ENCODE assay signal across 11 mouse cellular contexts in genomic region chr2:19263375-19263774, GRCm38 (mm10).
DNase-seq lines count a peak whose midpoint lies in the region; ATAC-seq and TF ChIP-seq lines count a peak whose summit lies in the region.
"Had no signal": no experiment of that assay in that cellular context is flagged by ENCODE, and none has a peak within 500 bp of the region (broad histone marks: within the 10 kb centered on the region; RNA-seq: fewer than 3 reads in every experiment).

No protein-coding gene starts in this region.

- no peaks in the 10 kb centered on the region for H3K27me3 ChIP-seq in heart, embryonic 11.5 days (ENCODE audit: control insufficient read depth, insufficient read depth, low read length)
- no peaks in the 10 kb centered on the region for H3K27me3 ChIP-seq in liver, embryonic 14.5 days (ENCODE audit: control insufficient read depth, insufficient read depth, low read length)
- H3K27me3 ChIP-seq in liver, embryonic 12.5 days (replicated peaks): no peaks in the 10 kb centered on the region
- H3K27me3 ChIP-seq in ES-Bruce4 (ENCODE audit: control insufficient read depth, insufficient read depth, low read length, poor library complexity, severe bottlenecking): no peaks in the 10 kb centered on the region; the same call in 1 of the 2 replicates
- H3K27me3 ChIP-seq: liver, embryonic 15.5 days; neural tube, embryonic 13.5 days had no signal

- H3K9me3 ChIP-seq in heart, embryonic 11.5 days (replicated peaks; ENCODE audit: control insufficient read depth, low read length): no peaks in the 10 kb centered on the region
- H3K9me3 ChIP-seq in liver, embryonic 14.5 days (ENCODE audit: control insufficient read depth, low read length): no peaks in the 10 kb centered on the region
- H3K9me3 ChIP-seq in liver, embryonic 12.5 days (replicated peaks): no peaks in the 10 kb centered on the region
- H3K9me3 ChIP-seq in ES-Bruce4 (replicated peaks; ENCODE audit: control insufficient read depth, insufficient read depth, low read length, poor library complexity, severe bottlenecking): no peaks in the 10 kb centered on the region
- H3K9me3 ChIP-seq: liver, embryonic 15.5 days; neural tube, embryonic 13.5 days had no signal

- WGBS in heart, embryonic 11.5 days (ENCODE audit: insufficient replicate concordance): 42% methylated on average over 5 of the region's 5 CpGs
- 36% methylated on average over 5 of the region's 5 CpGs for WGBS in liver, embryonic 14.5 days (ENCODE audit: insufficient replicate concordance)
- WGBS in liver, embryonic 12.5 days (ENCODE audit: insufficient replicate concordance): 46% methylated on average over 5 of the region's 5 CpGs

- no peak for TF ChIP-seq POLR2A in ES-Bruce4 (IDR thresholded peaks at IDR 0.05; ENCODE audit: insufficient read depth, low read length)

- H3K27ac ChIP-seq in heart, embryonic 11.5 days (ENCODE audit: low read depth, low read length): no peak overlapping the region
- H3K27ac ChIP-seq in liver, embryonic 14.5 days: no peak overlapping the region
- H3K27ac ChIP-seq in liver, embryonic 12.5 days: no peak overlapping the region
- no peak overlapping the region for H3K27ac ChIP-seq in ES-Bruce4 (ENCODE audit: insufficient read depth, low read length)
- H3K27ac ChIP-seq: liver, embryonic 15.5 days; neural tube, embryonic 13.5 days had no signal

- peak; percentile 39; the same call in 1 of the 2 replicates for TF ChIP-seq CTCF in liver, embryonic 14.5 days (IDR thresholded peaks at IDR 0.05; ENCODE audit: low read depth)
- TF ChIP-seq CTCF in ES-Bruce4 (IDR thresholded peaks at IDR 0.05; ENCODE audit: low read depth, low read length): peak; percentile 38

- no peak overlapping the region for H3K4me2 ChIP-seq in heart, embryonic 11.5 days
- no peak overlapping the region for H3K4me2 ChIP-seq in liver, embryonic 14.5 days (ENCODE audit: low read depth)
- H3K4me2 ChIP-seq in liver, embryonic 12.5 days: no peak overlapping the region
- H3K4me2 ChIP-seq: liver, embryonic 15.5 days; neural tube, embryonic 13.5 days had no signal

- H3K36me3 ChIP-seq in heart, embryonic 11.5 days (ENCODE audit: control insufficient read depth, insufficient read depth, low read length): no peaks in the 10 kb centered on the region
- no peaks in the 10 kb centered on the region for H3K36me3 ChIP-seq in liver, embryonic 14.5 days (replicated peaks; ENCODE audit: control insufficient read depth, insufficient read depth, low read depth)
- no peaks in the 10 kb centered on the region for H3K36me3 ChIP-seq in liver, embryonic 12.5 days
- H3K36me3 ChIP-seq in ES-Bruce4 (ENCODE audit: control insufficient read depth, insufficient read depth, low read length, poor library complexity, severe bottlenecking): no peaks in the 10 kb centered on the region
- H3K36me3 ChIP-seq: liver, embryonic 15.5 days; neural tube, embryonic 13.5 days had no signal

- no peak overlapping the region for H3K4me3 ChIP-seq in heart, embryonic 11.5 days (ENCODE audit: low read depth, low read length)
- H3K4me3 ChIP-seq in liver, embryonic 14.5 days (ENCODE audit: insufficient read depth in 1 of 2, low read depth in 2 of 2, low read length in 2 of 2): no peak overlapping the region
- no peak overlapping the region for H3K4me3 ChIP-seq in liver, embryonic 12.5 days
- no peak overlapping the region for H3K4me3 ChIP-seq in ES-Bruce4 (ENCODE audit: low read depth, low read length)
- H3K4me3 ChIP-seq: liver, embryonic 15.5 days; neural tube, embryonic 13.5 days had no signal

- peak; percentile 39 for DNase-seq in heart, adult 11 months
- DNase-seq in liver, embryonic 14.5 days (ENCODE audit: low read depth in 3 of 3, low spot score in 3 of 3): no peak
- no peak for DNase-seq in urinary bladder, postnatal 36 days (ENCODE audit: low spot score in 2 of 2)
- DNase-seq in adrenal gland, adult 18-20 months (ENCODE audit: low spot score in 2 of 2): no peak
- DNase-seq: kidney, adult 18-20 months had no signal

- no peak for TF ChIP-seq EP300 in liver, embryonic 14.5 days (IDR thresholded peaks at IDR 0.05; ENCODE audit: low read depth)
- no peak for TF ChIP-seq EP300 in ES-Bruce4 (IDR thresholded peaks at IDR 0.05; ENCODE audit: insufficient read depth, low read depth, low read length)

- H3K9ac ChIP-seq in heart, embryonic 11.5 days (ENCODE audit: low read depth, low read length): no peak overlapping the region
- no peak overlapping the region for H3K9ac ChIP-seq in liver, embryonic 14.5 days (replicated peaks)
- no peak overlapping the region for H3K9ac ChIP-seq in liver, embryonic 12.5 days
- H3K9ac ChIP-seq in ES-Bruce4 (ENCODE audit: low read depth, poor library complexity, severe bottlenecking): no peak overlapping the region
- H3K9ac ChIP-seq: liver, embryonic 15.5 days; neural tube, embryonic 13.5 days had no signal

- no peaks in the 10 kb centered on the region for H3K4me1 ChIP-seq in heart, embryonic 11.5 days (ENCODE audit: control insufficient read depth, insufficient read depth, low read length)
- no peaks in the 10 kb centered on the region for H3K4me1 ChIP-seq in liver, embryonic 14.5 days (replicated peaks; ENCODE audit: control insufficient read depth in 2 of 2, insufficient read depth in 2 of 2, low read length in 1 of 2)
- H3K4me1 ChIP-seq in liver, embryonic 12.5 days: no peaks in the 10 kb centered on the region
- H3K4me1 ChIP-seq in ES-Bruce4 (ENCODE audit: control insufficient read depth, insufficient read depth, low read length): no peaks in the 10 kb centered on the region
- H3K4me1 ChIP-seq: liver, embryonic 15.5 days; neural tube, embryonic 13.5 days had no signal

- ATAC-seq in heart, embryonic 11.5 days (replicated peaks; ENCODE audit: insufficient number of reproducible peaks, low FRiP score, low TSS enrichment): no peak
- ATAC-seq in liver, embryonic 14.5 days (ENCODE audit: insufficient read depth): no peak
- no peak for ATAC-seq in liver, embryonic 12.5 days
- peak; percentile 57 for ATAC-seq in megakaryocyte progenitor cell, adult 5-6 weeks (replicated peaks; ENCODE audit: poor library complexity)
